Mouse (Mus musculus) liver, embryonic 14.5 days (tissue): Measurements from ENCODE around the gene Elane.

Source experiments
- CTCF ChIP-seq: IDR thresholded peaks from 2 replicates; pipeline ENCODE4 v1.5.1; 2016; ENCODE audit warnings: antibody characterized with exemption, low read depth, control low read depth
- EP300 ChIP-seq: IDR thresholded peaks from 2 replicates; pipeline ENCODE4 v1.6.1; 2016; ENCODE audit warnings: antibody characterized with exemption, low read depth

- TF ChIP-seq EP300 (no peak), CTCF (no peak)
Measured at GRCm38 (mm10) chr10:79854801-79855541, 31.1 kb upstream of the Elane start.
